Mouse (Mus musculus): ENCODE results near the gene Adh4. TPM values are rescaled to one million over a fixed set of nuclear protein-coding genes. Genes with fewer than 3 reads are reported as not detected.
"Not testable (repeated sequence)": the region's sequence is repeated elsewhere in the genome, so short reads cannot be mapped to it uniquely, and the experiment has no call there.

The Adh4 gene
- total RNA-seq (2021), result not detected

DNA sequence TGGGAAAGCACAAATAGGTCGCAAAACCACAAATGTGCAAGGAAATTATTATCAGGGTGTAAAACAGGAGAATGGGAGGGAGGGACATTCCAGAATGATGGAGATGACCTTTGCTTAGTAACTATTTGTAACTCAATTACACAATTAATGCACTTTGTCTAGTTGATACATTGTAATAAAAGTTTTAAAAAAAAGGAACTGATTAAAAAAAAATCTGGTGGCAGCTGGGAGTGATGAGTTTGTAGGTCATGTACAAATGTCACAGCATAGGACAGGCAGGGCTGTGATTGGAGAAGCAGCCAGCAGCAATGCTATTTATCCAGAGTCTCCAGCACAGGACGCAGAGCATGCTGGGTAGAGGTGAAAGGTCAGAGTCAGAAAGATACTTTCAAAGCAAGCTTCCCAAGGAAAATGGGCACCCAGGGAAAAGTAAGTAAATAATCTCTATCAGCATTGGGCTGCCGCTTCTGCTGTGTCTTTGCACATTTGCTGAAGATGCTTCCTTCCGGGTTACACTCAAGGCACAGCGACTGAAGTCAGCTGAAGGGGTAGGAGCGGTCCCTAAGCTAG, at the start of gene Adh4:
Gene Adh4, plus strand, starts transcription at position 346 of the 570 bp plus-strand sequence.
- DNase-seq, result no peak

DNA sequence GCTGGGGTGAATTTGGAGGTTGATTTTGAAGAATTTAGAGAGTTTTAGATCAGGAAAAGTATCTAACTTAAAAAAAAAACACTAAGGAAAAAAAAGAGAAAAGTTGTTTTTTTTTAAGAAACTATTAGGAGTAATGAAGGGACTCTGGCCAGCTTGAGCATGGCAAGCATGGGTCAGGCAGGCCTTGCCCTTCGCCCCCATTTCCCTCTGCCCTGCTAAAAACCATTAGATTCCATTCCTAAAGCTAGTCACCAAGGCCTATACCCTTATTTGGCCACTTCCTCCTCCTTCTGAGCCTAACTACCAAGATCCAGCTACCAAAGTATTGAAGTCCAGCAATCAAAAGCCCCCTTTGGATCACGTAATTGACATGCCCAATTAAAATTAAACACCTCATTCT, 49.1 kb upstream of the Adh4 start:
- DNase-seq, result no peak

- no peak for DNase-seq
Observed at GRCm38 (mm10) chr3:138369546-138369945, 45.7 kb upstream of the Adh4 start.

GRCm38 (mm10) chr3:138370289-138370688, 45.0 kb upstream of the Adh4 start:
- DNase-seq, result not testable (repeated sequence)

DNA sequence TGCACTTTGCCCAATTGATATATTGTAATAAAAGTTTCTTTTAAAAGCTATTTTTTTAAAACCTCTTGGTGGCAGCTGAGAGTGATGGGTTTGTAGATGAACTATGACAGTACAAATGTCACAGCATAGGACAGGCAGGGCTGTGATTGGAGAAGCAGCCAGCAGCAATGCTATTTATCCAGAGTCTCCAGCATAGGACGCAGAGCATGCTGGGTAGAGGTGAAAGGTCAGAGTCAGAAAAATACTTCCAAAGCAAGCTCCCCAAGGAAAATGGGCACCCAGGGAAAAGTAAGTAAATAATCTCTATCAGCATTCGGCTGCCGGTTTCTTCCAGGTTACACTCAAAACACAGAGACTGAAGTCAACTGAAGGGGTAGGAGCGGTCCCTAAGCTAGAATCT, 41.3 kb upstream of the Adh4 start:
- DNase-seq, result no peak

DNA sequence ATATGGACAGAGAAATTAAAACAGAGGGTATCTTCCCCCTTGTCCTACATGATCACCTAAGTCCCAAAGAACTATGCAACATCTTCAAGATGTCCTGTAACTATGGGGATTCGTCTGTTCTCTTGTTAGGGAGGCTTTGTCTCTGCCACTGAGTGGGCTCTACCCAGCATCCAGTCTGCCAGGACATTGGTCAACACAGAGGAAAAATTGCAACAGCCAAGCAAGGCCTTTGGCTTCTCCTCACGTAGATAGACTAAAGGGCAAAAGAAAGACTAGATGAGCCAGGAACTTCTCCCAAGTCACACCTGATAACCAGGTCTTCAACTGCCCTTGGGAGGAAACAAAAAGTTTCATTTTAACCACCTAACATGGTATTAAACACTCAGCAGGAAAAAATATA, 40.1 kb upstream of the Adh4 start:
- no peak for DNase-seq

DNA sequence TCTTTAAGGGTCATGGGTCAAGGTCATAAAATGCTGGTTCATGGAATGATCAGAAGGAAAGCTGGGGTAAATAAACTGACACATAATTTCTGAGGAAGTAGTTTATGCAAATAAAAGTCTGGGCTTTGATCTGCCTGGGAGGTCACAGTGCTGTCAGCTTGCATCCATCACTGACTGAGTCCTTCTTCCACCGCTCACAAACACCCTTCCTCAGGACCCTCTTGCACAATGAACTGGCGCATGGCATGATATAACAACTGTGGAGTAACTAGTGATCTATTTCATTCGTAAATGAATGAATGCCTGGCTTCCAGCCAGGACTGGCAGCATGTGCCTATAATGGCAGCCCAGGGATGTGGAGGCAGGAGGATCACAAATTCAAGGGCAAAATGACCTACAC, 34.1 kb upstream of the Adh4 start:
- no peak for DNase-seq

DNA sequence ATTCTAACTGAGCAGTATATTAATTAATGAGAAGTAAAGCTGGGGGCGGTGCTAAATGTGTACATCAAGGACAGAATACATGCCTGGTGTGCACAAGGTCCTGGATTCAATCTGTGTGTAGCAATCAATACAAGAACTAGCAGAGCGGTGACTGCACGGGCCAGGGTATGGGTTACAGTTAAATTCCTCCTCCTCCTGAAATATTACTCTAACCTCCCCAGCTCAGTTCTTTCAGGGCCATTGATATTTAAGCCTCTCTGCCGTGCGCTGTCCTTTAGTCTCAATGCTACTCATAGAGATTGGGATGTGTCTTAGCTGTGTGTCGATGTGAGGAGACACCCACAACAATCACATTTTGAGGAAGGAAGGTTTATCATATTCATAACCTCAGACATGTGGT, 28.1 kb upstream of the Adh4 start:
- no peak for DNase-seq

GRCm38 (mm10) chr3:138404872-138405271, 10.4 kb upstream of the Adh4 start:
- no peak for DNase-seq

DNA sequence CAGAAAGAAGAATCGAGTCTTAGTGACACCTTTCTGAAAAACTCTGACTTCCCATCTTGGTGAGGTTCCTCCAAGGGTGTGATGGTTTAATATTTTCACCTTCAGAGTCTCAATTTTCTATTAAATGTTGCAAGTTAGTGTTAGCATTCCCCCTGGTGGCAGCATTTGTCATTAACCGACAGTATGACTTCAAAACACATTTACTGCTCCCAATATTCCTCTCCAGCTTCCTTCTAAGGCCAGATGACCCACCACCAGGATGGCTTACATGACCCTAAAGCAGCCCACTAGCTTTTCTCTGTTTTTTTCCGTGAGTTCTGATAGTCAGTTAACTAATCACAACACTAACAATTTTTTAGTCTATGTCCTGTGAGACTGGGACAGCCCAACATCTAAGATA, 9.9 kb upstream of the Adh4 start:
- DNase-seq, result peak; percentile 61

- DNase-seq, result no peak
Observed at GRCm38 (mm10) chr3:138405840-138406239, 9.4 kb upstream of the Adh4 start.

DNA sequence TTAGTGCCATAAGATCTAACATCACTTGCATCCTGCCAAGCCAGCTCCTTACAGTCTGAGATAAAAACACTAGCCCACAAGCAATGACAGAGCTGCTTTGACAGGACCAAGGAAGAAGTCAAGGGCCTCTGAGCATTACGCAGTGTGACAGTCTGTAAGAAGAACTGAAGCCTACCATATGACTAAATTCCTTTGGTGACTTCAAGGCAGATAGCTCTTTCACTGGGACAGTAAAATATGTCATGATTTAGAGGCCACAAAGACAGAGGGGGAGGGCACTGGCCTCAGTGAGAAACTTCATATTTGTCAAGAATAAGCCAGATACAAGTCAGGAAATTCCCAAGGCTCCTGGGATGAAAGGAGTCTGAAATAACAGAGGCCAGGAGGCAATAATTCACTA, 7.3 kb upstream of the Adh4 start:
- no peak for DNase-seq

GRCm38 (mm10) chr3:138409585-138409984, 5.7 kb upstream of the Adh4 start:
- no peak for DNase-seq

DNA sequence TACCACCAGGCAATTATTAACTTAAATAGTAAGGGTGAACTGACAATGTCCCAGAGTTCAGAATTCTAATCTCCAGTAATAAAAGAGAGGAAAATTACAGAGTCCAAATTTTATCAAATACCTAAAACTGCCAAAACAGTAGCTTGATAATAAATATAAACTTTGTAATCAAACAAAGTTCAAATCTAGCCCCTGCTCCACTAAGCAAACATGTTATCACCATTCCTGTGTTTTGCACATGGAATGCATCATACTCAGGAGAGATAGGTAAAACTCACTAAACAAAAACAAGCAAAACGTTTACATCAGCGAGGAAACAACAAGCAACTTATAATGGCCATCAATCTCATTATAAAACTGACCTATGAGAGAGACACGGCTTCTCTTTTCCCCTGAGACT, 5.1 kb upstream of the Adh4 start:
- DNase-seq, result no peak

DNA sequence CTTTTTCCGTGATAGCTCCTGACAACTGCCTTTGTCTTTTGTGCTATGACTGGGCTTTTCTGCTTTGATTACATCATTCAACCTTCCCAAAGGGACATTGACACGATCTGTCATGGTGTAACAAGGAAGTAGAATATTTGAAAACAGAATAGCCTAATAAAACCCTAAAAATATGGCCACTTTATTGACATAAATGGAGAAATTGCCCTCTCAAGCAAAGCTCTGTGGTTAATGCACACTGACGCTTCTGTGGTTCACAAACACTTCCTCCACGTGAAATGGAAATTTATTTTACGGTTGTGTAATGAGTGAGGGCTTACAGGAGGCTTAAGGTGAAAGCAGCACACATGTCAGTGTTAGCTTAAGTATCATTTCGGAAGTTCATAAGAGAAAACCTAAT, 4.1 kb downstream of the Adh4 start:
- DNase-seq, result no peak

DNA sequence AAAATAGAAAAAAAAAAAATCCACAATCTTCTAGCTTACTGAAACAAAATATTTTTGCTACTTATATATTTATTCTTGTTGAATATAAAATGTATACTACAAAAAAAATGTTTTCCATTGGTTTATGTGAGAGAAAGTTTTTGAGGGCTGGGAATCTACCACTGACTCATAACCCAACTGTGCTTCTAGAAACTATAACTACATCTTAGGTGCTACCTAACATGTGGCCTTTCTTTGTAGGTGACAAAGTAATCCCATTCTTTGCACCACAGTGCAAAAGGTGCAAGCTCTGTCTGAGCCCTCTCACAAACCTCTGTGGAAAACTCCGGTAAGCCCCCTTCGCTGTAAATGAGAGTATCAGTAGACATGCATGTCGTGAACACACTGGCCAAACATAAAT, 5.1 kb downstream of the Adh4 start:
- DNase-seq, result no peak

- DNase-seq, result no peak
Observed at GRCm38 (mm10) chr3:138423664-138424063, 8.4 kb downstream of the Adh4 start.

DNA sequence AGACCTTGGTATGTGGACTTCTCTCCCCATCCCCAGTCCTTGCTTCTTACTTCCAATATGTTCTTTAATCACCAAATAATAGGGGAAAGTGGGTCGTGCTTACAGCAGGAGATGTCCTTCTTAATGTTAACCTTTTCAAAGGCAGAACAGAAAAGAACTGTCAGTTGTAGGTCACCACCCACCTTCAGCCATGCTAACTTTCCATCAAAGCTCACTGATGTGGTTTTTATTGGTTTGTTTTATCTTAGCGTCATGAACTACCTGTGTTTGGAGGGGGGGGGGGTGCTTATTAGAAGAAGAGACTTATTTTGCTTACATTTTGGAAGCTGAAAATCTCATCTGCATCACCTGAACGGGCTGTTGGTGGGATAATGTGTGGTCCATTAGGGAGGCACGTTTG, 9.0 kb downstream of the Adh4 start:
- DNase-seq, result no peak

- no peak for DNase-seq
Observed at GRCm38 (mm10) chr3:138430360-138430976, 15.2 kb downstream of the Adh4 start.

- DNase-seq, result no peak
Observed at GRCm38 (mm10) chr3:138431835-138432234, 16.6 kb downstream of the Adh4 start.

- no peak for DNase-seq
Observed at GRCm38 (mm10) chr3:138438716-138439115, 23.4 kb downstream of the Adh4 start.

GRCm38 (mm10) chr3:138442203-138442602, 26.9 kb downstream of the Adh4 start:
- no peak for DNase-seq

GRCm38 (mm10) chr3:138442612-138443464, 27.6 kb downstream of the Adh4 start, which contains the start of gene Adh5:
Gene Adh5 (plus strand): TSS chr3:138443093.
- peak; percentile 95 for DNase-seq

GRCm38 (mm10) chr3:138443465-138443771, 28.2 kb downstream of the Adh4 start:
- no peak for DNase-seq

Measured in heart, postnatal 4 days (tissue).